Mouse (Mus musculus): ENCODE data around the gene Tmem219.
"Not testable (repeated sequence)": the region's sequence is repeated elsewhere in the genome, so short reads cannot be mapped to it uniquely, and the experiment has no call there.

The Tmem219 gene

DNA sequence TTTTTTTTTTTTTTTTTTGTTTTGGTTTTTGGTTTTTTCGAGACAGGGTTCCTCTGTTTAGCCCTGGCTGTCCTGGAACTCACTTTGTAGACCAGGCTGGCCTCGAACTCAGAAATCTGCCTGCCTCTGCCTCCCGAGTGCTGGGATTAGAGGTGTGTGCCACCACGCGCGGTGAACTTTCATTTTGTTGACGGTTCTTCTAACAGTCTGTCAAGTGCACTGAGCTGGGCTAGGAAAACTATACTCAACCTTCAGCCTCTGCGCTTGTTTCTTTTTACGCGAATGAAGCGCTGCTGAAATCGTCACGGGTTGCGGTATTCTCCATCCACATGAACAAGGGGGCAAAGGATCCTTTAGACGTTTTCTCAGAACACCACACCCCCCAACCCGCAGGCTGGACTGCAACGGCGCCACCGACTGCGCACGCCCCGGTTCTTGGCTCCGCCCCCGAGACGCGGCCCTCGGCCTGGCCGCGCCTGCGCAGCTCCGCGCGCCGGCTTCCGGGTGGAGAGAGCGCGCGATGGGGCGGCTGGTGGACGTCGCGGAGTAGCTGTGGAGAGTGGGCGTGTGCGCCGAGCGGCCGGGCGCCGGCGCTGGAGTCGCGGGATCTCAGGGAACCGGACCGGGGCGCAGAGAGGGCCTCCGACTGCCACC is 5.8 kb upstream of the Tmem219 start, which contains the start of gene Kctd13:
TSS of gene Kctd13 (plus strand) at position 496 of the 654 bp plus-strand sequence.
- in situ Hi-C loops (cut with MseI, MboI): no loop called here

GRCm38 (mm10) chr7:126926299-126926698 is 3.6 kb upstream of the Tmem219 start:
- in situ Hi-C loops (cut with MseI, MboI): no loop called here

DNA sequence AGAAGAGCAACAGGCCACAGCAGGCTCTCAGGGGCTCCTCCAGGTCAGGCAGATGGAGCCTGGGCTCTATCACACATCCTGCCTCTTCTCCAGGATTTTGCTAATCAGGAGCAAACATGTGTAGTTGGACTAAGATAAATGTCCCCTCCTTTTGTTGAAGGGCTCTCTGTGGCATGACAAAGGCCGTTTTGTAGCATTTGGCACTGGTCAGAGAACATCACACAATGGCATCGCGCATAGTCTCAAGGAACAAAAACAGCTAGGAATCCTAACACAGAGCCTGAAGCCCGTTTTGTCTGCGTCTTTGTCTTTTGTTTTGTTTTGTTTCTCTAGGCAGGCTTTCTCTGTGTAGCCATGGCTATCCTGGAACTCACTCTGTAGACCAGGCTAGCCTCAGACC is 1.3 kb upstream of the Tmem219 start:
- in situ Hi-C loops (cut with MseI, MboI): no loop called here

DNA sequence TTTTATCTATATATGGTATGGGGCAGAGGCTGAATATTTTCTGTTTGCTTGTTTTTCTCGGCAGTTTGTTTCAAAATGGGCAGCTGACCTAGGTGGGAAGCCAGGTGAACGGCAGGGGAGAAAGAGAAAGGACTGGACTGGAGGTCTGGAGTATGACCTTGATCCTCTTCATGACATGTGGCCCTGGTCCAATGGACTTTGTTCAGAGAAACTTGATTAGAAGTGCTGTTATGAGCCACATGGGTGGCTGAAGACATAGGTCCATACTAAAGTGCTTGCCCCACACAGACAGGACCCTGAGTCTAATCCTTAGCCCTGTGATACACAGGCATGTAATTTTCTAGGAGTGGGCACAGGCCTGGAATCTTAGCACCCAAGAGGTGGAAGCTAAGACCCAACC is 1.2 kb downstream of the Tmem219 start:
- in situ Hi-C loops (cut with MseI, MboI): no loop called here

- in situ Hi-C loops (cut with MseI, MboI): no loop called here
These were observed 2.7 kb downstream of the Tmem219 start for GRCm38 (mm10) chr7:126919973-126920372.

- in situ Hi-C loops (cut with MseI, MboI): not testable (repeated sequence)
These were observed 4.4 kb downstream of the Tmem219 start for GRCm38 (mm10) chr7:126918356-126918755.

DNA sequence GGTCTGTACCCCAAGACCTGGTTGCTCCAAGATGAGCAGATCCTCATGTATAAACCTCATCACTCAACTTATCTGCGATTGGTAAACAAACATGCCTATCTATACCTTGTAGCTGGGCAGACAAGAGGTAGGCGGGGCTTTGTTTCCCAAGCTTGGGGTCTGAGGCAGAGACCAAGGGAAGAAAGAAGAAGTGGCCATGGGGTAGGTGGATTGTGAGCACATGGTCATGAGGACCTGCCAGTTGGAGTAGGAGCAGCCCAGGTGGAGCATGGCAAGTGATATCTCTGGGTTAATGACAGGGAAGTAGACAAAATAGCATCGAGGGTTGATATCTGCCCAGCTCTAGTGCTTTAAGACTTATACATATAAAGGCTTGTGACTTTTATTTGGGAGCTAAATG is 7.9 kb downstream of the Tmem219 start:
- in situ Hi-C loops (cut with MseI, MboI): no loop called here

- in situ Hi-C loops (cut with MseI, MboI): no loop called here
These were observed 17.1 kb downstream of the Tmem219 start for GRCm38 (mm10) chr7:126905590-126905989.

DNA sequence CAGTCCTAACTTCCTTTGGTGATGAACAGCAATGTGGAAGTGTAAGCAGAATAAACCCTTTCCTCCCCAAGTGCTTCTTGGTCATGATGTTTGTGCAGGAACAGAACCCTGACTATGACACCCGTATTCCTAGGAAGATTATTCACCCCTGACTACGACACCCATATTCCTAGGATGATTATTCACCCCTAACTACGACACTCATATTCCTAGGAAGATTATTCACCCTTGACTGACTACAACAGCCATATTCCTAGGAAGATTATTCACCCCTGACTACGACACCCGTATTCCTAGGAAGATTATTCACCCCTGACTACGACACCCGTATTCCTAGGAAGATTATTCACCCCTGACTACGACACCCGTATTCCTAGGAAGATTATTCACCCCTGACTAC is 22.9 kb downstream of the Tmem219 start:
- in situ Hi-C loops (cut with MseI, MboI): not testable (repeated sequence)

DNA sequence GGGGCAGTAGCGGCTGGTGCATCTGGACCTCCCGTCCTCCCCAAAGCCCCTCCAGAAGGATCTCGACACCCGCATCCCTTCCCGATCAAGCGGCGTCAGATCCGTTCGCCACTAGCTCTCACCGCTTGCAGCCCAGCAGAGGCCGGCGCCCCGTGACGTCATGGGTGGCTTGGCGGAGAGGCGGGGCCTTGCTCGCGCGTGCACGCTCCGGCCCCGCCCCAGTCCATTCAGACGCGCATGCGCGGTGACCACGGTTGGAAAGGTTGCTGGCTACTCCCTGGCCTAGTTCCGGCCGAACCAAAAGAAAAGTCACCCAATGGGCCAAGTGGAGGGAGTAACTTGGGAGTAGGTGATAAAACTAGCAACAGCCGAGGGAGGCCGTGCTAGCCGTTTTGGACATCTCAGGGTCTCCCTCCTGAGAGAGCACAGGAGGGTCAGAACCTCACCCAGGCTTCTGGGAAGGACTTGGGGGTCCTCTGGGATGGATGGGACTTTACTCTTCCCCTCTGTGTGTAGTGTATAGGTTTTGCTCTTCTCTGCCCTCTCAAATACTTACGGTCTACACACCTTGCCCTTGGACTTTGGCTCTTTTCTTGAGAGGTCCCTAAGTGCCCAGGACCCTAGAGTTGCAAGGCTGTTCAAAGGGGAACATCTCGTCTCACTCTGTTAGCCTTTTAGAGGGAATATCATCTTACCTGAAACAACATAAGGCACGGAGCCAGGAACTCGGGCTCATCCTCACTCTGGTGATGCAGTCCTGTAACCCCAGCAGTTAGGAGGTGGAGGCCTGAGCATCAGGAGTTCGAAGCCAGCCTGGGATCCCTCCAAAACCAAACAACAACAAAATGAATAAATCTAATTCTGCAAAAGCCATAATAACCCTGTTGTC is 24.4 kb downstream of the Tmem219 start:
- in situ Hi-C loops (cut with MseI, MboI): no loop called here

GRCm38 (mm10) chr7:126897390-126898101 is 25.2 kb downstream of the Tmem219 start:
- in situ Hi-C loops (cut with MseI, MboI): no loop called here

DNA sequence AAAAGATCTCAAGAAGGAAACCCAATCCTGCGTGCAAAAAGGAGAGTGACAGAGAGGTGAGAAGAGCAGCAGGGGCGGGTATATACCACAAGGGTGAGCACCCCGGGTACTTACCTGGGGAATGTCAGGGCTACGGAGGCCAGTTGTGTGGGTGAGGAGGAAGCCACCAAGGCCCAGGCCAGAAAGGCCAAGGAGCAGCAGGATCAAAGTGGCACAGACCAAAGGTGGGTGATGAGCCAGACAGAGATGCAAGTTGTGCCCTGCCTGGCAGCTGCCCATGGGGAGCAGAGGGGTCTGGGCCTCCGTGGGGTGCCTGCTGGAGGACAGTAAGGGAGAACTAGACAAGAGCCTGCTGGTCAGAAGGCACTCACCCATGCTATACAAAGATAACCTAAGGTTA is 25.8 kb downstream of the Tmem219 start:
- in situ Hi-C loops (cut with MseI, MboI): no loop called here

- in situ Hi-C loops (cut with MseI, MboI): no loop called here
These were observed 33.9 kb downstream of the Tmem219 start for GRCm38 (mm10) chr7:126888852-126889251.

DNA sequence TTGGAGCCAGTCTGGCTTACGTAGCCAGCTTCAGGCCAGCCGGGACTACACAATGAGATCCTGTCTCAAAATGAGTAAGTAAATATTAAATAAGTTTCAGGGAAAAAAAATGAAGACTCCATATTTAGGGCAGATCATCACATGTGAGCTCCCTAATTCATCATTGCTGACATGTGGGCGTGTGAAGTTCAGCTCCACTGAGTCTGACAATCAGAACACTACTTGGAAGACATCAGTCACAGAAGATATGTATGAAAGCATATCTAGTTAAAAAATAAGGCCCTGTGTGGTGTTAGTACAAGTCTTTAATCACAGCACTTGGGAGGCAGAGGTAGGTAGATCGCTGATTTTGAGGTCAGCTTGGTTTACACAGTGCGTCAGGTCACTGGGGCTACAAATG is 35.4 kb downstream of the Tmem219 start:
- in situ Hi-C loops (cut with MseI, MboI): no loop called here

- in situ Hi-C loops (cut with MseI, MboI): no loop called here
These were observed 38.2 kb downstream of the Tmem219 start, which contains the start of gene Taok2 for GRCm38 (mm10) chr7:126884286-126885164. TSS of gene Taok2 (minus strand) at chr7:126884703.

DNA sequence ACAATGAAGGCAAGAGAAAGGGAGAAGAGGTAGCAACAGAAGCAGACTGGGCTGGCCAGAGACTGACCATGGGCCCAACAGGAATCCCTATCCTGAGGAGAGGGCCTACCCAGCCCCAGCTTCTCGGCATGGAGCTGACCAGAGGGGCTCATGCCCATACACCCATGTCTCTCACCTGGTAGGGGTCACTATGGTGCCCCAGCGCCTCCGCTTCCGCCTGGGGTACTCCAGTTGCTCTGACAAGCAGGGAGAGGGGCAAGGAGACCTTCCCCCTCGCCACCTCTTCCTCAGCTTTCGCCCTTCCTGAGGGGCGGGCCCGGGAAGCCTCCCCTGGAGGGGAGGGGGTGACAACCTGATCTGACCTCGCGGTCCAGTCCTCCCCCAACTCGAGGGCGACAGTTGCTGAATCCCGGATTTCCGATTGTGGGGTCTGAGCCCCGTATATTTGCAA is 39.0 kb downstream of the Tmem219 start:
- in situ Hi-C loops (cut with MseI, MboI): no loop called here

DNA sequence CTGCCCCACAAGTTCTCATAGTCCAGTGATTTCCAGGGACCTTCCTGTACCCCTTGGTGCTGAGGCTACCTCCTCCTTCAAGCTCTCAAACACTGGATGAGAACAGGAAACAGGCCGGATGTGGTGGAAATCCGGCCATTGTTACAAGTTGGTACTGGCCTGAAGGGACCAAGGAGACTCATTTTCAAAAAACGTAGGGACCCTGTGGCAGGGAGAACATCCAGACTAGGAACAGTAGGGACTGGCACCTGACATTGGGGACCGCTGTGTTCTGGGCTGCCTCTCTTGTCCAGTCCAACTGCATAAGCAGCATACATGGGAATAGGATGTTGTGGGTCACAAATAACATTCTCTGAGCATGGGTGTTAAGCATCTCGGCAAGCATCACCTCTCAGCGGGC is 41.7 kb downstream of the Tmem219 start:
- in situ Hi-C loops (cut with MseI, MboI): no loop called here

- in situ Hi-C loops (cut with MseI, MboI): no loop called here
These were observed 45.5 kb downstream of the Tmem219 start for GRCm38 (mm10) chr7:126877239-126877638.

GRCm38 (mm10) chr7:126870520-126870891 is 52.2 kb downstream of the Tmem219 start:
- in situ Hi-C loops (cut with MseI, MboI): no loop called here

DNA sequence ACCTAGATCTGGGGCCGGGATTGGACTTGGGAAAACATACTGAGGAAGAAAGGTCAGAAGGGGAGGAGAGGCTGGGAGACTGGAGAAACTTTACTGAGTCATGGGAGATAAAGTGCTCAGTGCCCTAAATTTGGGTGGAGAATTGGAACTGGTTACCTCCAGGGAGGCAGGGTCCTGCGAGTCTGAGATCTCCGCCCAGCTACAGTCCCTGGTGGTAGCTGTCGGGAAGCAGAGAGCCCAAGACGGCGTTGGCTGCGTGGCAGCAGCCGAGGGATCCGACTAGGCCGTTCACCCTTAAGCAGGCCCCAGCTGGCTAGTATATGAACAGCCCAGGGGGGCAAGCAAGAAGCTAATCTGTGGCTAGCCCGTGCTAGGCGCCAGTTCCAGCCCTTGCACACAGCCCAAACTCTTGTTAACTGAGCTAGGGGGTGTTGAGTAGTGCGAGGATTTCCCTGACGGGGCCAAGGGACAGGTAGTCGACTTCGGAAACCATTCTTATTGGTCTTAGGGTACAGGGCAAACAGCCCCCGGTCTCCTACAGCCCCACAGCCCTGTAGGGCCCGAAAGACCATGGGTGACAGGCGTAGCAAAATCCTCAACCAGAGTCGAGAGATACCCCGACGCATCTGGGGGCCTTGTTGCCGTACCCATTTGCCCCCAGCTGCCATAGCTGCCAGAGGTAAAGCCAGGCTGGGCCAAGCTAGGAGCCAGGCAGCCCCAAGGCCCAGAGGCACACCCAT is 52.8 kb downstream of the Tmem219 start:
- in situ Hi-C loops (cut with MseI, MboI): no loop called here

DNA sequence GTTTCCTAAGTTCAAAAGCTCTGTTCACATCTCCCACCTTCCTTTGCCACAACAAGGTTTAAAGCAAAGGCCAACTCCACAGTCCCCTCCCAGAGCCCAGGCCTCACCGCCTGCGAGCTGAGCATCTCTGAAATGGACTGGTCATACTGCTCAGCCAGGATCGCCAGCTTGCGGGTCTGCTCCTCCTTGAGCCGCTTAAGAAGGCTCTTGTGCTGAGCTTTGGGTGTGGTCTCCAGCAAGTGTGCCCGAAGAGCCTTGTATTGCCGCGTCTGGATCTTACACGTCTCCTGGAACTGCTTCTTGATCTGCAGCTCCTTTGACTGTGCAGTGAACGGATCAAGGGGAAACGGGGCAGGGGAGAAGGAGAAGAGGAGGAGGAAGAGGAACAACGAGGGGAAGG is 54.7 kb downstream of the Tmem219 start:
- in situ Hi-C loops (cut with MseI, MboI): no loop called here
